In genomic region chr4:98395346-98395689, GRCm38 (mm10) we compare ENCODE assay signal across 8 mouse cellular contexts. TPM values are rescaled to one million over a fixed set of nuclear protein-coding genes. Genes with fewer than 3 reads are reported as not detected.
DNase-seq lines count a peak whose midpoint lies in the region; ATAC-seq and TF ChIP-seq lines count a peak whose summit lies in the region.

No protein-coding gene starts in this region.

- WGBS in cerebellum, adult 2 months: 3% methylated on average over 7 of the region's 7 CpGs
- 7% methylated on average over 7 of the region's 7 CpGs for WGBS in neural tube, embryonic 11.5 days
- WGBS in limb, embryonic 13.5 days: 4% methylated on average over 7 of the region's 7 CpGs
- 4% methylated on average over 7 of the region's 7 CpGs for WGBS in stomach, embryonic 16.5 days

- no peaks in the 10 kb centered on the region for H3K9me3 ChIP-seq in neural tube, embryonic 11.5 days (ENCODE audit: control insufficient read depth, low read length)
- no peaks in the 10 kb centered on the region for H3K9me3 ChIP-seq in limb, embryonic 13.5 days
- no peaks in the 10 kb centered on the region for H3K9me3 ChIP-seq in stomach, embryonic 16.5 days (replicated peaks; ENCODE audit: control insufficient read depth, low read length)

- TF ChIP-seq CTCF in cerebellum, adult 2 months (IDR thresholded peaks at IDR 0.05; ENCODE audit: borderline replicate concordance, insufficient read depth, low read depth, low read length): no peak

- H3K4me1 ChIP-seq in cerebellum, adult 2 months (ENCODE audit: control insufficient read depth, insufficient read depth, low read length): no peaks in the 10 kb centered on the region
- 0 out of 2 replicates have a peak, but pooled peaks cover 2% of the 10 kb centered on the region for H3K4me1 ChIP-seq in neural tube, embryonic 11.5 days (ENCODE audit: control insufficient read depth, insufficient read depth, low read length)
- H3K4me1 ChIP-seq in limb, embryonic 13.5 days: peaks cover 14% of the 10 kb centered on the region
- H3K4me1 ChIP-seq in stomach, embryonic 16.5 days (ENCODE audit: control insufficient read depth, insufficient read depth, low read length): 0 out of 2 replicates have a peak, but pooled peaks cover 4% of the 10 kb centered on the region

- no peaks in the 10 kb centered on the region for H3K36me3 ChIP-seq in neural tube, embryonic 11.5 days (ENCODE audit: control insufficient read depth, insufficient read depth, low read length)
- no peaks in the 10 kb centered on the region for H3K36me3 ChIP-seq in limb, embryonic 13.5 days
- no peaks in the 10 kb centered on the region for H3K36me3 ChIP-seq in stomach, embryonic 16.5 days (ENCODE audit: control insufficient read depth, insufficient read depth, low read length)

- H3K4me2 ChIP-seq in neural tube, embryonic 11.5 days (ENCODE audit: low read depth): peak overlapping the region; percentile 98
- H3K4me2 ChIP-seq in limb, embryonic 13.5 days (replicated peaks): peak overlapping the region; percentile 82
- H3K4me2 ChIP-seq in stomach, embryonic 16.5 days (ENCODE audit: low read depth, low read length): peak overlapping the region; percentile 89

- H3K27me3 ChIP-seq in cerebellum, adult 2 months (ENCODE audit: control insufficient read depth, insufficient read depth, low read length): no peaks in the 10 kb centered on the region
- H3K27me3 ChIP-seq in neural tube, embryonic 11.5 days (ENCODE audit: control insufficient read depth, insufficient read depth, low read length): no peaks in the 10 kb centered on the region
- H3K27me3 ChIP-seq in limb, embryonic 13.5 days: no peaks in the 10 kb centered on the region
- no peaks in the 10 kb centered on the region for H3K27me3 ChIP-seq in stomach, embryonic 16.5 days (ENCODE audit: control insufficient read depth, insufficient read depth, low read length)

- H3K9ac ChIP-seq in neural tube, embryonic 11.5 days (ENCODE audit: low read length): peak overlapping the region; percentile 97
- peak overlapping the region; percentile 98 for H3K9ac ChIP-seq in limb, embryonic 13.5 days
- peak overlapping the region; percentile 99 for H3K9ac ChIP-seq in stomach, embryonic 16.5 days (ENCODE audit: low read length)

- DNase-seq in cerebellum, adult 2 months: no peak
- DNase-seq in cerebellum, postnatal 36 days: no peak
- no peak for DNase-seq in neural tube, embryonic 11.5 days (ENCODE audit: low spot score)
- DNase-seq in neural tube, embryonic 10.5 days (ENCODE audit: extremely low spot score, low spot score): no peak
- no peak for DNase-seq in adrenal gland, postnatal 14 days
- no peak for DNase-seq in kidney, postnatal 36 days

- peak; percentile 77; the same call in 1 of the 2 replicates for ATAC-seq in neural tube, embryonic 11.5 days (ENCODE audit: insufficient read depth, low FRiP score, low TSS enrichment)
- ATAC-seq in limb, embryonic 13.5 days (ENCODE audit: low FRiP score, low read depth): no peak
- ATAC-seq in stomach, embryonic 16.5 days (ENCODE audit: insufficient read depth, low FRiP score): no peak

- H3K4me3 ChIP-seq in cerebellum, adult 2 months (replicated peaks; ENCODE audit: insufficient read depth, low read depth, low read length): peak overlapping the region; percentile 65
- H3K4me3 ChIP-seq in neural tube, embryonic 11.5 days (ENCODE audit: low read depth, low read length): peak overlapping the region; percentile 76
- H3K4me3 ChIP-seq in limb, embryonic 13.5 days: peak overlapping the region; percentile 86
- H3K4me3 ChIP-seq in stomach, embryonic 16.5 days (replicated peaks; ENCODE audit: low read length): peak overlapping the region; percentile 81

- TF ChIP-seq POLR2A in cerebellum, adult 2 months (IDR thresholded peaks at IDR 0.05; ENCODE audit: borderline replicate concordance, insufficient read depth, low read length): no peak

- H3K27ac ChIP-seq in cerebellum, adult 2 months (ENCODE audit: insufficient read depth, low read length): peak overlapping the region; percentile 67
- H3K27ac ChIP-seq in neural tube, embryonic 11.5 days (ENCODE audit: low read depth, low read length): 0 out of 2 replicates have a peak overlapping the region, but pooled peaks have one; percentile 34
- peak overlapping the region; percentile 95 for H3K27ac ChIP-seq in limb, embryonic 13.5 days
- H3K27ac ChIP-seq in stomach, embryonic 16.5 days (ENCODE audit: low read length): peak overlapping the region; percentile 93

RNA-seq across cellular contexts. Expression of gene Patj, which starts 0.3 kb away (rescaled TPM):
- 124 and 141 TPM in 2 replicates for polyA plus RNA-seq in cerebellum, adult 2 months (2012; rRNA removed)
- 7.2 and 11.6 TPM in 2 replicates for polyA plus RNA-seq in neural tube, embryonic 11.5 days (2014; fragmentation: Nextera tagmentation; extraction: Ambion mirVana)
- polyA plus RNA-seq in limb, embryonic 13.5 days (2015; fragmentation: Nextera tagmentation; extraction: Ambion mirVana): 19.0 and 21.4 TPM in 2 replicates
- polyA plus RNA-seq in stomach, embryonic 16.5 days (2015; fragmentation: Nextera tagmentation; extraction: Ambion mirVana): 19.0 and 24.0 TPM in 2 replicates
- total RNA-seq in adrenal gland, postnatal 14 days (2021): 5.3 and 7.4 TPM in 2 replicates

RNA-seq across cellular contexts. Expression of gene Tm2d1, which starts 12.2 kb away (rescaled TPM):
- polyA plus RNA-seq in cerebellum, adult 2 months (2012; rRNA removed): 61.3 and 63.1 TPM in 2 replicates
- polyA plus RNA-seq in neural tube, embryonic 11.5 days (2014; fragmentation: Nextera tagmentation; extraction: Ambion mirVana): 92.3 and 92.5 TPM in 2 replicates
- polyA plus RNA-seq in limb, embryonic 13.5 days (2015; fragmentation: Nextera tagmentation; extraction: Ambion mirVana): 97.7 and 106 TPM in 2 replicates
- 78.5 and 90.3 TPM in 2 replicates for polyA plus RNA-seq in stomach, embryonic 16.5 days (2015; fragmentation: Nextera tagmentation; extraction: Ambion mirVana)
- 36.9 and 39.1 TPM in 2 replicates for total RNA-seq in adrenal gland, postnatal 14 days (2021)

Comparison
In these comparisons a context has a peak if more than half of its experiments do, and no peak if none do; other contexts are left out.
1. H3K27ac ChIP-seq: peak in every context shown above with its lines; median percentile 95 in limb, embryonic 13.5 days; 93 in stomach, embryonic 16.5 days; 67 in cerebellum, adult 2 months; 34 in neural tube, embryonic 11.5 days.